Mouse (Mus musculus) spleen, adult 12 weeks (tissue): Measurements from ENCODE around the gene Eno2.
"Not testable (repeated sequence)": the region's sequence is repeated elsewhere in the genome, so short reads cannot be mapped to it uniquely, and the experiment has no call there.

Source experiments
- DNase-seq: peaks from one replicate; pipeline ENCODE4 v3.0.0; 2022; ENCODE audit warnings: low spot score

Gene Eno2

GRCm38 (mm10) chr6:124805341-124806321, 36.2 kb upstream of the Eno2 start:
- DNase-seq = peak; percentile 75

GRCm38 (mm10) chr6:124804341-124804740, 34.9 kb upstream of the Eno2 start:
- DNase-seq = no peak

DNA sequence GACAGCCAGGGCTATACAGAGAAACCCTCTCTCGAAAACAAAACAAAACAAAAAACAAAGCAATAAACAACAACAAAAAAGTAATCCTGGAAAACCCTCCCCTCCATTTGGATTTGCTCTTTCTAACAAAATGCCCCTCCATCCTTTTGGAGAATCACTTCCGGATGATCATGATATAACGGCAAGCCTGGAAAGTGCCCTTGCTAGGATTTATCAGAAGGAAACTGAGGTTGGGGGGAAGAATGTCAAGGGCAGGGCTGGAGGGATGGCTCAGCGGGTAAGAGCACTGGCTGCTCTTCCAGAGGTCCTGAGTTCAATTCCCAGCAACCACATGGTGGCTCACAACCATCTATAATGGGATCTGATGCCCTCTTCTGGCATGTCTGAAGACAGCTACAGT, 34.2 kb upstream of the Eno2 start:
- DNase-seq = not testable (repeated sequence)

- DNase-seq = no peak
These were observed 33.6 kb upstream of the Eno2 start for GRCm38 (mm10) chr6:124803061-124803460.

DNA sequence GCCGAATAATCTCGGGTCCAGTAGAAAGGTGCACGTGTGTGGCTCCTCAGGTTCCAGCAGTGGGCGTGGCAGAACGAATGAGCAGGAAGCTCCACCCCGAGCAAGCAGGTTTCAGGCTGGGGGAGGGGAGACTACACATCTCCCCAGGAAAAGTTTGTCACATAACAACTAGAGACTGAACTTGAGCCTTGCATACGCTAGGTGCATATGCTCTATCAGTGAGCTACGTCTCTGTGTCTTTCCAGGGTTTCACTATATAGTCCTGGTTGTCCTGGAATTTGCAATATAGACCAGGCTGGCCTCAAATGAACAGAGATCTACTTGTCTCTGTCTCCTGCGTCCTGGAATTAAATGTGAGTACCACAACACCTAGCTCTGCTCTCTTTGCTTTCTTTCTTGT, 32.9 kb upstream of the Eno2 start:
- not testable (repeated sequence) for DNase-seq

DNA sequence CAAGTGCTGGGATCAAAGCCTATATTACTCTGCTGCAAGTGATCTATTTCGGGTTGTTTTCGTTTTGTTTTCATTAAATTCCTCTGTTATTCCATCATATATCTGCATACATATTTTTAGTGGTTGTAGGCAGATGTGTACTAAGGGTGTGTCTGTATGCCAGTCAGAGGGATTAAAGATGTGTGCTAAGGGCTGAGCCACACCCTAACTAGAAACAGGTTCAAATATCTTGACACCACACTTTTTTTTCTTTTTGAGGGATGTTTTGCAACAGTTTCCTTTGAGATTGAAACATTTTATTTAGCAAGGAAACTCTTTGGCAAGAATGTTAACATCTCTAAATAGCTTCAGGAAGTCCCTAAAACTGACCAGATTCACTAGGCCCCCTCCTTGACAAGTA, 26.7 kb upstream of the Eno2 start:
- DNase-seq = no peak

GRCm38 (mm10) chr6:124795781-124796180, 26.3 kb upstream of the Eno2 start:
- no peak for DNase-seq

- DNase-seq = no peak
These were observed 22.4 kb upstream of the Eno2 start for GRCm38 (mm10) chr6:124791911-124792310.

DNA sequence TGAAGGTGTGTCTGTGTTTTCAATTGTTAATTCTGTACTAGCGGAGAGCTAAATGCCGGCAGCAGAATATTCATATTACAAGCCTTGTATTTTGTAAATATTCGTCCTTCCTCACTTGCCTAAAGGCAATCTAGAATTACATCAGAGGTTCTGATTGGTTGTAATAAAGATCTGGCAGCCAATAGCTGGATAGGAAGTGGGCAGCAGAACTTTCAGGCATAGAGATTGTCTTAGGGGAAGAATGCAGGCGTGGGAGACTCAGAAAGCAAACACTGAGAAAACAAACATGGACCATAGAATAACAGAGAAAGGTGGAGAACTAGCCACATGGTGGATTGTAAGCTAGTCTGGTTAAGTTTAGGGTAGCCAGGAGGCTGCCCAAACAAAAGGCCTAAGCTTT, 20.6 kb upstream of the Eno2 start:
- no peak for DNase-seq

DNA sequence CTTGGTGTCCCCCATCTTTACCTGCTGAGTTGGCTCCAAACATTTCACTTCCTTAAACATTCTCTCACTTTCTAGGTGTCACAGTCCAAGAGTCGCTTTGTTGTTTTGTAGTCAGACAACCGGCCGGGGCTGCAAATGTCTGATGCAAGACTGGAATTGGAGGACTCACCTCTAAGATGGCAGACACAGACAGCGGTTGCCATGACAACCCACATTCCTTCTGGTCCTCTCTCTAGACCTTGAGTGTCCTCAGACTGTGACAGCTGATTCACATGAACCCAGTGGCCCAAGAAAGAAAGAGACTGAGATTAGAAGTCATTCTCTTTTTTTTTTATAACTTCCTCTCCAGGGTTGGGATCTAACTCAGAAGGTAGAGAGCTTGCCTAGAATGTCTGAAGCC, 20.0 kb upstream of the Eno2 start:
- DNase-seq = no peak

DNA sequence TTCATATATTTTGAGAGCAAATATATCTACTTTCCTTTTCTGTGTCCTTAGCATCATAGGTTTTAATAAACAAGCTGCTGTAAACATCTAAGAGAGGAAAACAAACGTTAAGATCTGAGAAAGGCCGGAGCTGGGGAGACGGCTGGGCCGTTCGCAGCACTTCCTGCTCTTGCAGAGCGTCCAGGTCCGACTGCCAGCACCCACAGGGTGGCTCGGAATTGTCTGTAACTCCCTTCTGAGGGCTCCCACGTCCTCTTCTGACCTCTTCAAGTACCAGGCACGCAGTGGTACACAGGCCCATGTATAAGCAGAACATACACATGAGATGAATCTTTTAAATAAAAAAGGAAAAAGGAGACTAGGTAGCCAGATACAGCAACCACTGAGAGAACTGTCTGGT, 18.2 kb upstream of the Eno2 start:
- no peak for DNase-seq

- no peak for DNase-seq
These were observed 17.4 kb upstream of the Eno2 start for GRCm38 (mm10) chr6:124786756-124787420.

DNA sequence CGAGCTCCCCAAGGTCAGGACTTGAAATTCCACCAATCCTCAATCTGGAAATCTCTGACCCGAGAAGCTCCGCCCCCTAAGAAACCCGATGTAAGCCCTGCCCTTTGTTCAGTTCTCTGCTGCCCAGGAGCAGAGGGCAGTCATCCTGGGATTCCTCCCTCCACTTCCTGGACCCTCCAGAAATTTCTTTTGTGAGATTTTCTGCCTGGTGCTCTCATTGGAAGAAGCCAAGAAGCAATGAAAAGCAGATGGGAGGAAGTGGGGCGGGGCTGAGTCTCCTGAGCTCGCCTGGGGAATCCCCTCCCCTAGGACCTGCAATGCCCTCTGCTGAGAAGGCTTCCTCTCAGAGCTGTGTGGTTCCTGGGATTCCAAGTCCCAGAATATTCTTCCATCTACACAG, 13.0 kb upstream of the Eno2 start:
- no peak for DNase-seq

DNA sequence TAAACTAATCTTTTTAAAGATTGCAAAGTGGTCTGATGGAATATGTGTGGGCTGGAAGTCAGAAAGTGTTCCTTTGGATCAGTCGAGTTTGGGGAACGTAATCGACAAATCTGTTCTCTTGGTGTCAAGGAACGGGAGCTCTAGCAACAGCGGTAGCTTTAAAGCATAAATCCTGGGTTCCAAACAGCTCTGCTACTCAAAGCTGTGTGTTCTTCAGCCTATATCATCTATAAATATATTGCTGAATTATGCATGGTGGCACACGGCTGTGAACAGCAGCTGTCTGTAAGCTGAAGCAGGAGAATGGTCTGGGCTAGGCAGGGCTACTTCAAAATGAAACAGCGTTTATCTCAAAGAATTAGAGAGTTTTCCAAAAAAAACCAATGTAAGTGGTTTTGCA, 11.4 kb upstream of the Eno2 start:
- no peak for DNase-seq

- no peak for DNase-seq
These were observed 10.5 kb upstream of the Eno2 start for GRCm38 (mm10) chr6:124779984-124780416.

GRCm38 (mm10) chr6:124779222-124779983, 9.9 kb upstream of the Eno2 start, which contains the start of gene Lrrc23:
TSS of gene Lrrc23 (minus strand) at chr6:124779727.
- DNase-seq = no peak

DNA sequence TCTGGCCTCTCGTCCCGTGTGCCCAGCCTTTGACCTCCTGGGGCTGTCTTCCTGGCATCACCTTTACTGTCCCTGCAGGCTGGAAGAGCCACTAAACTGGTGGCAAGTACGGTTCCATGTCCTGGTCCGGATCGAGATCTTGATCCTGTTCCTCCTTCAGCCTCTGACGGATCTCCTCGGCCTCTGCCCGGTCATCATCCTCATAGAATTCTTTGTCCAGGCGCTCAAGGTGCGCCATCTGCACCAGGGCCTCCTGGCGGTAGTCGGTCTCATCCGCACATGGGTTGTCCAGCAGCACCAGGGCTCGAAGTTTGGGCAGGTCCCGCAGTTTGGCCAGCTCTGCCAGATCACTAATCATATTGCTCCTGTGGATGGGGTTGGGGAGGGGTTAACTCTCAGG, 1.0 kb upstream of the Eno2 start:
- no peak for DNase-seq

- no peak for DNase-seq
These were observed 540 bp upstream of the Eno2 start for GRCm38 (mm10) chr6:124770013-124770412.

DNA sequence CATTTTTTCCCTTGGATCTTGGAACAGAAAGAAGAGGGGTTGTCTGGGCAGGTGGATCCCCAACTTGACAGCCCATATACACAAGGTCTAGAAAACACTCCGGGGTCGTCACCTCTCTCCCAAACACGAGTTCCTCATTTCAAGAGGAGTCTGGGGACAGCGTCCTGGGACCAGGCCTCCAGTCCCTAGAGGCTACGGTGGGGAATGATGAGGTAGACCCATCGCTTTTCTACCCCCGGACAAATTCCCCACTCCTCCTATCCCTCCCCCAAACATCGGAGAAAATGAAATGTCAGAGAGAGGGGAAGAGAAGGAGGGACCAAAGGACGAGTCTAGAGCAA, 799 bp downstream of the Eno2 start:
- no peak for DNase-seq

GRCm38 (mm10) chr6:124767920-124768703, 1.4 kb downstream of the Eno2 start:
- no peak for DNase-seq

- no peak for DNase-seq
These were observed 1.9 kb downstream of the Eno2 start for GRCm38 (mm10) chr6:124767536-124767919.

DNA sequence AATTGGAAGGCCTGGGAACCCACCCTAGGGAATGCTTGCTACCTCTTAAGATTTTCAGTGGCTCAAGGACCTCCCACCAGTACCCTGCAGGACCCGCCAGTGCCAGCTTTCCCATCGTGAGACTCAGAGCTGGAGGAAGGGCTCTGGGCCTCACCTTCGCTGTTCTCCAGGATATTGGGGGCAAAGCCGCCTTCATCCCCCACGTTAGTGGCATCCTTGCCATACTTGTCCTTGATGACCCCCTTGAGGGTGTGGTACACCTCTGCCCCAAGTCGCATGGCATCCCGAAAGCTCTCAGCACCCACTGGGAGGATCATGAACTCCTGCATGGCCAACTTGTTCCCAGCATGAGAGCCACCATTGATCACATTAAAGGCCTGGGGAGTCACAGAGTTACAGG, 3.5 kb downstream of the Eno2 start:
- no peak for DNase-seq
